Mouse (Mus musculus): ENCODE measurements around the gene Fignl2. TPM values are rescaled to one million over a fixed set of nuclear protein-coding genes. Genes with fewer than 3 reads are reported as not detected.

The Fignl2 gene
- polyA plus RNA-seq, 1 experiment from 2014 or later, result 0.41 TPM

DNA sequence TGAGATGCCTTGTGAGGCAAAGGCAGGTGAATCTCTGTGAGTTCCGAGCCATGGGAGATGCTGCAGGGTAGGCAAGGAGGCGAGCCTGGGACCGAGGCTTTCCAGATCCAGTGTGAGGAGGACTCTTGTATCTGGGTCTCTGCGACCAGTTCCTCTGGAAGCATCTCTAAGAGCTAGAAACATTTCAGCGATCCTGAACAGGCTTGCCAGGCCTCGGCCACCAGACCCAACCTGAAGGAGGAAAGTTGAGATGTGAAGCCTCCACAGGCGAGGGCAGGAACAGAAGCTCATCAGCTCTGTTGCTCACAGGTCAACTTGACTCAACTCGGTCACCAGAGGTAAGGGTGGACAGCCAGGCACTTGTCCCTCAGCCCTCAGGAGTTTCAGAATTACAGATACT is 13.2 kb upstream of the Fignl2 start:
- WGBS, result 92% methylated on average over 8 of the region's 8 CpGs
- no peak overlapping the region for H3K4me3 ChIP-seq
- no peaks in the 10 kb centered on the region for H3K27me3 ChIP-seq
- no peak for ATAC-seq (ENCODE audit: low FRiP score)
- H3K27ac ChIP-seq, result peak overlapping the region; percentile 82
- no peak overlapping the region for H3K9ac ChIP-seq
- no peaks in the 10 kb centered on the region for H3K9me3 ChIP-seq (replicated peaks)
- H3K4me1 ChIP-seq, result peaks cover 38% of the 10 kb centered on the region
- H3K36me3 ChIP-seq, result no peaks in the 10 kb centered on the region
- no peak overlapping the region for H3K4me2 ChIP-seq (replicated peaks)

DNA sequence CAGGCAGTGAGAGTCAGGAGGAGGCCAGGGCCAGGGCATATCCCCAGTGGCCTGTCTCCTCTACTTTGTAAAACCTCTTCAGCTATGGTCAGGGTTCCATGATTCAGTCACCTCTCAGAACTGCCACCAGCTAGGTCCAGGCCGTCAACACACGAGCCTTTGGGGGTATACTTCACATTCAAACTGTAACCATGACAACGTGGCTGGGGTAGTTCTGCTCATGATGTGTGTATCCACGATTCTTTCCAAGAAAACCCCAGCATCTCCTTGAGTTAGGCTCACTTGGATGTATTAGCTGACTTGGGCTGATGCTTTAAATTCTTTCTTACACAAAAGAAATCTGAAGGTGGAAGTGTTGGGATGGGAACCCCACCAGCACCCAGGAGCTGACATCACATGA is 9.9 kb upstream of the Fignl2 start:
- no peak for ATAC-seq (ENCODE audit: low FRiP score)

GRCm38 (mm10) chr15:101086956-101087355 is 8.6 kb upstream of the Fignl2 start:
- ATAC-seq (ENCODE audit: low FRiP score), result no peak
- WGBS, result 75% methylated on average over 3 of the region's 3 CpGs
- no peaks in the 10 kb centered on the region for H3K9me3 ChIP-seq (replicated peaks)

More for the DNA sequence above, 9.9 kb upstream of the Fignl2 start:
- Histone ChIP-seq H3K36me3 (no peaks in the 10 kb centered on the region), H3K4me1 (peaks cover 21% of the 10 kb centered on the region), H3K27ac (no peak overlapping the region), H3K4me3 (no peak overlapping the region), H3K4me2 (replicated peaks) (no peak overlapping the region), H3K27me3 (no peaks in the 10 kb centered on the region), H3K9ac (no peak overlapping the region), H3K9me3 (replicated peaks) (no peaks in the 10 kb centered on the region)
- 48% methylated on average over 4 of the region's 4 CpGs for WGBS

GRCm38 (mm10) chr15:101086451-101086850 is 8.1 kb upstream of the Fignl2 start:
- no peak overlapping the region for H3K4me3 ChIP-seq
- WGBS, result 59% methylated on average over 9 of the region's 9 CpGs
- no peaks in the 10 kb centered on the region for H3K36me3 ChIP-seq
- peaks cover 15% of the 10 kb centered on the region for H3K4me1 ChIP-seq
- no peak overlapping the region for H3K9ac ChIP-seq
- no peak for ATAC-seq (ENCODE audit: low FRiP score)
- H3K27me3 ChIP-seq, result 0 out of 2 replicates have a peak, but pooled peaks cover 2% of the 10 kb centered on the region
- H3K4me2 ChIP-seq (replicated peaks), result no peak overlapping the region
- no peaks in the 10 kb centered on the region for H3K9me3 ChIP-seq (replicated peaks)
- no peak overlapping the region for H3K27ac ChIP-seq

More at GRCm38 (mm10) chr15:101086956-101087355, 8.6 kb upstream of the Fignl2 start:
- Histone ChIP-seq H3K27ac (no peak overlapping the region), H3K4me1 (peaks cover 14% of the 10 kb centered on the region), H3K27me3 (0 out of 2 replicates have a peak, but pooled peaks cover 2% of the 10 kb centered on the region), H3K9ac (no peak overlapping the region), H3K4me3 (no peak overlapping the region), H3K4me2 (replicated peaks) (no peak overlapping the region), H3K36me3 (no peaks in the 10 kb centered on the region)

GRCm38 (mm10) chr15:101084499-101084898 is 6.1 kb upstream of the Fignl2 start:
- Histone ChIP-seq H3K9me3 (replicated peaks) (no peaks in the 10 kb centered on the region), H3K9ac (no peak overlapping the region), H3K27ac (no peak overlapping the region), H3K4me1 (peaks cover 26% of the 10 kb centered on the region), H3K4me3 (no peak overlapping the region), H3K4me2 (replicated peaks) (no peak overlapping the region), H3K27me3 (0 out of 2 replicates have a peak, but pooled peaks cover 2% of the 10 kb centered on the region), H3K36me3 (no peaks in the 10 kb centered on the region)
- 72% methylated on average over 10 of the region's 10 CpGs for WGBS
- no peak for ATAC-seq (ENCODE audit: low FRiP score)

- 0 out of 2 replicates have a peak, but pooled peaks cover 7% of the 10 kb centered on the region for H3K27me3 ChIP-seq
These were observed 3.9 kb upstream of the Fignl2 start for GRCm38 (mm10) chr15:101082236-101082635.

DNA sequence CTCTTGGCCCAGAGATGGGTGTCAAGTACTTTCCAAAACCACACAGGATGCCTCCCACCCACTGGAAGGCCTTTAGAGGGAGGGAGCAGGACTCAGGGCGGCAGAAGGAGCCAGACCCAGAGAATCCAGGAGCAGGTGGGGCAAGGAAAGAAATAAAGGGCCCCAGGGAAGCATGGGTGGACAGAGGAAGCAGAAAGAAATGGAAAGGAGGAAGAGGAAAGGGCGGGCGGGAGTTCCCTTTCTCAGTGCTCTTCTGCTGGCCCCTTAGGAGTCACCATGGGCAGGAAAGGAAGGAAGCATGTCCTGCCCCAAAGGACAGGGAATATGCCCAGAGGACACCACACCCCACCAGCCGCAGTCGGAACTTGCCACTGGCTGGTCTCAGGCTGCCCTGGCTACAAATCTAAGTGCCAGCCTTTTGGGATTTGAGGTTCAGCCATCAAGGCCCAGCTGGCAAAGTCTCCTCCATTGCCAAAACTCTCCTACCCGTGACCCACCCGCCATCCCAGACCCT is 2.7 kb upstream of the Fignl2 start:
- Histone ChIP-seq H3K36me3 (no peaks in the 10 kb centered on the region), H3K4me3 (no peak overlapping the region), H3K27me3 (0 out of 2 replicates have a peak, but pooled peaks cover 7% of the 10 kb centered on the region), H3K4me1 (peaks cover 47% of the 10 kb centered on the region), H3K4me2 (replicated peaks) (no peak overlapping the region), H3K9me3 (replicated peaks) (no peaks in the 10 kb centered on the region), H3K27ac (no peak overlapping the region), H3K9ac (no peak overlapping the region)
- 73% methylated on average over 7 of the region's 7 CpGs for WGBS
- ATAC-seq (ENCODE audit: low FRiP score), result no peak

More at GRCm38 (mm10) chr15:101082236-101082635, 3.9 kb upstream of the Fignl2 start:
- ATAC-seq (ENCODE audit: low FRiP score), result no peak
- Histone ChIP-seq H3K4me3 (no peak overlapping the region), H3K9ac (no peak overlapping the region), H3K27ac (no peak overlapping the region), H3K4me2 (replicated peaks) (no peak overlapping the region), H3K9me3 (replicated peaks) (no peaks in the 10 kb centered on the region), H3K4me1 (peaks cover 36% of the 10 kb centered on the region), H3K36me3 (no peaks in the 10 kb centered on the region)
- 58% methylated on average over 4 of the region's 4 CpGs for WGBS

- Histone ChIP-seq H3K4me2 (replicated peaks) (no peak overlapping the region), H3K9ac (no peak overlapping the region), H3K4me1 (peaks cover 57% of the 10 kb centered on the region), H3K27me3 (0 out of 2 replicates have a peak, but pooled peaks cover 7% of the 10 kb centered on the region), H3K36me3 (no peaks in the 10 kb centered on the region), H3K27ac (no peak overlapping the region), H3K9me3 (replicated peaks) (no peaks in the 10 kb centered on the region), H3K4me3 (no peak overlapping the region)
- WGBS, result 76% methylated on average over 9 of the region's 9 CpGs
- ATAC-seq (ENCODE audit: low FRiP score), result no peak
These were observed 1.7 kb upstream of the Fignl2 start for GRCm38 (mm10) chr15:101080031-101080520.

- 0 out of 2 replicates have a peak, but pooled peaks cover under 1% of the 10 kb centered on the region for H3K36me3 ChIP-seq
- peak overlapping the region; percentile 99 for H3K9ac ChIP-seq
- ATAC-seq (ENCODE audit: low FRiP score), result peak; percentile 52
- WGBS, result under 1% methylated on average over 29 of the region's 30 CpGs
- H3K4me3 ChIP-seq, result peak overlapping the region; percentile 97
- peak overlapping the region; percentile 87 for H3K4me2 ChIP-seq (replicated peaks)
- H3K4me1 ChIP-seq, result peaks cover 66% of the 10 kb centered on the region
- H3K9me3 ChIP-seq (replicated peaks), result no peaks in the 10 kb centered on the region
- H3K27ac ChIP-seq, result peak overlapping the region; percentile 97
- 0 out of 2 replicates have a peak, but pooled peaks cover 7% of the 10 kb centered on the region for H3K27me3 ChIP-seq
These were observed 377 bp upstream of the Fignl2 start for GRCm38 (mm10) chr15:101078731-101079156.

DNA sequence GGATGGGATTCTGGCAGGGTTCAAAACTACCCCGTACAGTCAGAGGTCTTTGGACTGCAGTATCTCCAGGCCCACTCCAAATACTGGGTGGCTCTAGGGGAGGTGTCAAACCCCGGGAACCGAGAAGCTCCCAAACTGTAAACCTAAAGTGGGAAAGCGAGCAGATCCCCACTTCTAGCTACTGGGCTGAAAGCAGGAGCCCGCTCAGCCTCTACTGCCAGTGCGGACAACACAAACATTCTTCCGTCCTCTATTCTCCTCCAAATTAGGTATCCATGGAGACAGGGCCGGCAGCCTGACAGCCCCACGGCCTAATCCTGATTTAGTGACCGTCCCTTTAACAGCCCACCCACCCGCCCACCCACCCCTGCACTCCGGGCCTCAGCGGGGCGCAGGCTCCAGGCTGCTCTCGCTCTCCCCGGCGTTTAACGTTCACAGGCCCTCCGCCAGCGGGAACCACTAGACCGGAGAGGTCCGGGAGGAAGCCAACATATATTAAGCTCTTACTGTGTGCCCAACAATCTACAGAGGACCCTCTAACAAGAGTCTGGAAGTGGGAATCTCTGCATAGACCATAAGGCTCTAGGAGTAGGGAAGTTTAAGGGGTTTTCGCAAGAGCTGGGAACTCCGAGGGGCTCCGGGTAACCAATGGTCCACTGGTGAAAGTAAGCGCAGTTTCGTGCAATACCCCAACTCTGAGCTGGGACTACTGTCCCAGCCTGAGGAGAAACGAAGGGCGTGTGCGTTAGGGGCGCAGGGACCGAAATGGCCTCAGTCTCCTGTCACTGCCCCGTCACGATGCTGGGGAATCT is 1.2 kb downstream of the Fignl2 start:
- H3K27me3 ChIP-seq, result 0 out of 2 replicates have a peak, but pooled peaks cover 4% of the 10 kb centered on the region
- 0 out of 2 replicates have a peak, but pooled peaks cover 4% of the 10 kb centered on the region for H3K36me3 ChIP-seq
- H3K9ac ChIP-seq, result peak overlapping the region; percentile 99
- H3K9me3 ChIP-seq (replicated peaks), result no peaks in the 10 kb centered on the region
- H3K27ac ChIP-seq, result peak overlapping the region; percentile 97
- peak overlapping the region; percentile 87 for H3K4me2 ChIP-seq (replicated peaks)
- peaks cover 64% of the 10 kb centered on the region for H3K4me1 ChIP-seq
- ATAC-seq (ENCODE audit: low FRiP score), result peak; percentile 47
- WGBS, result under 1% methylated on average over 34 of the region's 34 CpGs
- peak overlapping the region; percentile 97 for H3K4me3 ChIP-seq

DNA sequence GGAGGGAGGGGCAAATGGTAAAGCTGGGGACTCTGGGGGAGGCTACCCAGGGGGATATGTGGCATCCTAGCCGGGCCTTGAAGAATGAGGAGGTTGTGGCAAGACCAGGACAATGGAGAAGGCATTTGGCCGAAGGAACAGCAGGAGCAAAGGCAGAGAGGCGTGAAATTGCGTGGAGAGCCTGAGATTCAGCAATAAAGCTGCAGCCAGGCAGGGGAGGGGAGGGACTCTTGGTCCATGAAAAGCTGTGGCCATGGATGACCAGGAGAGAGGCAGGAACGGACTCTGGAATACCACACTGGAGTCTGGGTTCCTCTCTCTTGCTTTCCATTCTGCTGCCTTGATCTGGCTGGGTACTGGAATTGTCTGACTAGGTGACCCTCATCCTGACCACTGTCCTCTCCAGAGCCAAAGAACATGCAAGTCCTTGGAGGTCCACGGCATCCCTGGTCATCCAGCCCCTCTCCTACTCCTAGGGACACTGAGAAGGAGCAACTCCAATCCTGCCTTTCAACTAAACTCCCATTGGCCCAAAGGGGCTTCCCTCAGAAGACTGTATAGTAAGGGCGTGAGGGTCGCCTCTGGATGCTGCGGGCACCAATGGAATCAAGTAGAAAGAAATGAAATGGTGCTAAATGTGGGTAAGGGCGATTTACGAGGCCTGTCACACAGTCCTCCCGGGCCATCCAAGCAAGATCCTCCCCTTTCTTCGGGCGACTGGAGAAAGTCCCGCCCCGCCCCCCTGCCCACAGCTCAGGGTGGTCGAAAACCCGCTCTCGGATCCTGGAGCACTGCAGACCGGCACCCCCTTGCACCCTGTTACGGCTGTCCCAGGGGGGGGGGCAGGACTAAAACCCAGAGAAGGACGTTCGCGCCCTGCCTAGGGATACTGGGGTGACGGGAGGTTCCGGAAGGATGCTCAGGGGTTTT is 2.0 kb downstream of the Fignl2 start:
- H3K4me1 ChIP-seq, result peaks cover 66% of the 10 kb centered on the region
- H3K9me3 ChIP-seq (replicated peaks), result no peaks in the 10 kb centered on the region
- H3K36me3 ChIP-seq, result 0 out of 2 replicates have a peak, but pooled peaks cover 4% of the 10 kb centered on the region
- WGBS, result 2% methylated on average over 26 of the region's 26 CpGs
- peak overlapping the region; percentile 97 for H3K27ac ChIP-seq
- ATAC-seq (ENCODE audit: low FRiP score), result peak; percentile 62
- H3K27me3 ChIP-seq, result 0 out of 2 replicates have a peak, but pooled peaks cover 4% of the 10 kb centered on the region
- peak overlapping the region; percentile 97 for H3K4me3 ChIP-seq
- H3K4me2 ChIP-seq (replicated peaks), result peak overlapping the region; percentile 87
- H3K9ac ChIP-seq, result peak overlapping the region; percentile 99

Measured in hindbrain, embryonic 12.5 days (tissue).